Mouse (Mus musculus): ENCODE data around the gene Map3k5. TPM values are rescaled to one million over a fixed set of nuclear protein-coding genes. Genes with fewer than 3 reads are reported as not detected.

Map3k5 gene
- polyA plus RNA-seq, 1 experiment, result 12.1 TPM

GRCm38 (mm10) chr10:19990638-19991037, 56.4 kb downstream of the Map3k5 start:
- no peak overlapping the region for H3K27ac ChIP-seq (ENCODE audit: insufficient read depth, low read length)
- 86% methylated on average over 6 of the region's 6 CpGs for WGBS
- DNase-seq, result no peak
- H3K27me3 ChIP-seq (ENCODE audit: control insufficient read depth, insufficient read depth, low read length), result no peaks in the 10 kb centered on the region; the same call in 1 of the 2 replicates
- TF ChIP-seq POLR2A (IDR thresholded peaks at IDR 0.05; ENCODE audit: borderline replicate concordance, insufficient read depth, low read length) (no peak), CTCF (IDR thresholded peaks at IDR 0.05; ENCODE audit: borderline replicate concordance, insufficient read depth, low read depth, low read length) (no peak)
- peaks cover 15% of the 10 kb centered on the region for H3K4me1 ChIP-seq (ENCODE audit: control insufficient read depth, insufficient read depth, low read length)
- H3K4me3 ChIP-seq (replicated peaks; ENCODE audit: insufficient read depth, low read depth, low read length), result no peak overlapping the region

DNA sequence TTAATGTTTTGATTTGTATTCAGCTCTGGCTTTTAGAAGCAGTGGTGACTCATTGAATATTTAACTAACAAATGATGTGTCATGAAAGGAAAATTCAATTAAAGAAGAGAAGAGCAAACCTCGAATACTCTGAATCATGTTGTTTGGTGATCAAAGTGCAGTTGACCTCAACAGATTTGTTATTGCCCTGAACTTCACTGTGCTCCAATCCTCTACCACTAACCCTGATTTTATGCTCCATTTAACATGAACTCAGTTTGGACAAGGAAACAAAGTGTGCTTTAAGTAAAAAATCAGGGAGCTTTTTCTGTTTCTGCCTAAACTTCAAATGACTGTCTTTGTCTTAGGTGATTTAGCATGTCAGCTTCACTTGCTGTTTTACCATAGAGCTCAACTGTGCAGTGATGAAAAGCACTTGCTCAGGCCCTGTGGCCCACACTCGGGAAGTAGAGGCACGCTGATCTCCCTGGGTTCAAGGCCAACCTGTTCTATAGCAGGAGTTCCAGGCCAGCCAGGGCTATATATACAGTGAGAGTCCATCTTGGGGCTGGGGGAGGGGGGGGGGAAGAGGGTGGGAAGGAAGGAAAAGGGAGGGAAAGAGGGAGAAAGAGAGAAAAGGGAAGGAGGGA, 57.1 kb downstream of the Map3k5 start:
- H3K4me3 ChIP-seq (replicated peaks; ENCODE audit: insufficient read depth, low read depth, low read length), result no peak overlapping the region
- no peaks in the 10 kb centered on the region; the same call in 1 of the 2 replicates for H3K27me3 ChIP-seq (ENCODE audit: control insufficient read depth, insufficient read depth, low read length)
- TF ChIP-seq CTCF (IDR thresholded peaks at IDR 0.05; ENCODE audit: borderline replicate concordance, insufficient read depth, low read depth, low read length) (no peak), POLR2A (IDR thresholded peaks at IDR 0.05; ENCODE audit: borderline replicate concordance, insufficient read depth, low read length) (no peak)
- no peak overlapping the region for H3K27ac ChIP-seq (ENCODE audit: insufficient read depth, low read length)
- WGBS, result 76% methylated on average over 3 of the region's 3 CpGs
- DNase-seq, result no peak
- H3K4me1 ChIP-seq (ENCODE audit: control insufficient read depth, insufficient read depth, low read length), result peaks cover 15% of the 10 kb centered on the region

DNA sequence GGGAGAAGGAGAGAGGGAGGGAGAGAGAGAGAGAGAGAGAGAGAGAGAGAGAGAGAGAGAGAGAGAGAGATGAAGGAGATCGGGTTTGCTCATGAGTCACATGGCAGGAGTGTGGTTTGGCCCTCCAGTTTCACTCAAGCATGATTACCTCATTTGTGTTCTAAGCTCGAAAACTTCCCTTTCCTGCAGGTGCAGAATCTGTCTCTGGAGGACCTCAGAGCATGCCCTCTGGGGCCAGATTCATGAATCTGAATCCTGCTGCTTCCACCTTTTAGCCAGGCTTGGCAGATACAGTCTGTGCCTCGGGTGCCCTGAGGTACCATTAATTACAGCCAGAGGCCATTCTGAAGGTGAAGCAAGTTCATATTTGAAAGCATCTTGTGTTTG, 57.6 kb downstream of the Map3k5 start:
- TF ChIP-seq CTCF (IDR thresholded peaks at IDR 0.05; ENCODE audit: borderline replicate concordance, insufficient read depth, low read depth, low read length) (no peak), POLR2A (IDR thresholded peaks at IDR 0.05; ENCODE audit: borderline replicate concordance, insufficient read depth, low read length) (no peak)
- Histone ChIP-seq H3K27me3 (ENCODE audit: control insufficient read depth, insufficient read depth, low read length) (no peaks in the 10 kb centered on the region; the same call in 1 of the 2 replicates), H3K27ac (ENCODE audit: insufficient read depth, low read length) (no peak overlapping the region), H3K4me1 (ENCODE audit: control insufficient read depth, insufficient read depth, low read length) (peaks cover 15% of the 10 kb centered on the region), H3K4me3 (replicated peaks; ENCODE audit: insufficient read depth, low read depth, low read length) (no peak overlapping the region)
- no peak for DNase-seq
- WGBS, result 40% methylated on average over 3 of the region's 3 CpGs

DNA sequence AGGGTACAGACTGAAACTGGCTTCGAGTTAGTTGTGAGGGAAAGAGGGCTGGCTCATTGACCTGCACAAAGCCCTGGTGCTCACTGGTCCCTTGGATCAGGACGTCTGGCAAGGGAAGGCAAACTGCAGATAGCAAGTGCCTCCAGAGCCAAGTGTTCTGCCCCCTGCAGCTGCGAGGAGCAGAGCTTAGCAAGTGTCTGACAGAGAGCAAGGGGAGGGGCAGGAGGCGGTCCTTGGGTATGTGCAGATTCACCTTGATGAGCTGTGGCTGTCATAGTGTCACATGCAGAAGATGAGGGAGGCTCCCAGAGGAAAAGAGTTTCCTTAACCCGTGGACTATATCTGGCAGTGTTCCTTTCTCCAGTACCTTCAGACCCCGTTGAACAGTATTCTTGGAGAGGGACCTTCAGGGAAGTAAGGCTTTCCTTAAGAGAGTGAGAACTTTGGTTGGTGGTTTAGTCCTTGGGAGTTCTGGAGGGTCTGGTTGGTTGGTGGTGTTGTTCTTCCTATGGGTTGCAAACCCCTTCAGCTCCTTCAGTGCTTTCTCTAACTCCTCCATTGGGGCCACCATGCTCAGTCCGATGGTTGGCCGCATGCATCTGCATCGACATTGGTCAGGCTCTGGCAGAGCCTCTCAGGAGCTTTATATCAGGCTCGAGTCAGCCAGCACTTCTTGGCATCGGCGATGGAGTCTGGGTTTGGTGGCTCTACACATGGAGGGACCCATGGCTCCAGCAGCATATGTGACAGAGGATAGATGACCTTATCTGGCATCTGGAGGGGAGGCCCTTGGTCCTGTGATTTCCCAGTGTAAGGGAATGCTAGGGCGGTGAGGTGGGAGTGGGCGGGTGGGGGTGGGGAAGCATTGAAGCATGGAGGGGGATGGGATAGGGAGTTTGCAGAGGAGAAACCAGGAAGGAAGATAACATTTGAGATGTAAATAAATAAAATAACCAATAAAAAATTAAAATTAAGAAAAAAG, 60.5 kb downstream of the Map3k5 start:
- Histone ChIP-seq H3K4me3 (replicated peaks; ENCODE audit: insufficient read depth, low read depth, low read length) (no peak overlapping the region), H3K4me1 (ENCODE audit: control insufficient read depth, insufficient read depth, low read length) (peaks cover 12% of the 10 kb centered on the region), H3K27me3 (ENCODE audit: control insufficient read depth, insufficient read depth, low read length) (no peaks in the 10 kb centered on the region; the same call in 1 of the 2 replicates), H3K27ac (ENCODE audit: insufficient read depth, low read length) (no peak overlapping the region)
- TF ChIP-seq POLR2A (IDR thresholded peaks at IDR 0.05; ENCODE audit: borderline replicate concordance, insufficient read depth, low read length) (no peak), CTCF (IDR thresholded peaks at IDR 0.05; ENCODE audit: borderline replicate concordance, insufficient read depth, low read depth, low read length) (no peak)
- WGBS, result 59% methylated on average over 14 of the region's 14 CpGs
- DNase-seq, result peak; percentile 38 to 53

DNA sequence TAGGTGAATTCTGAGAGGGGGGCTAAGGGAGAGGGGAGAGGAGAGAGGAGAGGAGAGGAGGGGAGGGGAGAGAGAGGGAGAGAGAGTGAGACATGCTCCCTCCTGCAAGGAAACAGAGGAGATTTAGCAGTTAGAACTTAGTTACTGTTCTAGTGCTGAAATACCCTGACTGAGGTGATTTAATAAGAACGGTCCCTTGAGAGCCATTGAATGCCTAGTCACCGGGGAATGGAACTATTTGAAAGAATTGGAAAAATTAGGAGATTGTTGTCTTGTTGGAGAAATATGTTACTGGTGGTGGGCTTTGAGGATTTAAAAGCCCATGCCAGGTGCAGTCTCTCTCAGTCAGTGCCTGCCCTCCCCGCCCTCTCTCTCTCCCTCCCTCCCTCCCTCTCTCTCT, 61.9 kb downstream of the Map3k5 start:
- 97% methylated on average over 3 of the region's 3 CpGs for WGBS
- Histone ChIP-seq H3K4me1 (ENCODE audit: control insufficient read depth, insufficient read depth, low read length) (peaks cover 11% of the 10 kb centered on the region), H3K4me3 (replicated peaks; ENCODE audit: insufficient read depth, low read depth, low read length) (no peak overlapping the region), H3K27me3 (ENCODE audit: control insufficient read depth, insufficient read depth, low read length) (no peaks in the 10 kb centered on the region), H3K27ac (ENCODE audit: insufficient read depth, low read length) (no peak overlapping the region)
- no peak for DNase-seq
- no peak for TF ChIP-seq POLR2A (IDR thresholded peaks at IDR 0.05; ENCODE audit: borderline replicate concordance, insufficient read depth, low read length)
- TF ChIP-seq CTCF (IDR thresholded peaks at IDR 0.05; ENCODE audit: borderline replicate concordance, insufficient read depth, low read depth, low read length), result no peak

DNA sequence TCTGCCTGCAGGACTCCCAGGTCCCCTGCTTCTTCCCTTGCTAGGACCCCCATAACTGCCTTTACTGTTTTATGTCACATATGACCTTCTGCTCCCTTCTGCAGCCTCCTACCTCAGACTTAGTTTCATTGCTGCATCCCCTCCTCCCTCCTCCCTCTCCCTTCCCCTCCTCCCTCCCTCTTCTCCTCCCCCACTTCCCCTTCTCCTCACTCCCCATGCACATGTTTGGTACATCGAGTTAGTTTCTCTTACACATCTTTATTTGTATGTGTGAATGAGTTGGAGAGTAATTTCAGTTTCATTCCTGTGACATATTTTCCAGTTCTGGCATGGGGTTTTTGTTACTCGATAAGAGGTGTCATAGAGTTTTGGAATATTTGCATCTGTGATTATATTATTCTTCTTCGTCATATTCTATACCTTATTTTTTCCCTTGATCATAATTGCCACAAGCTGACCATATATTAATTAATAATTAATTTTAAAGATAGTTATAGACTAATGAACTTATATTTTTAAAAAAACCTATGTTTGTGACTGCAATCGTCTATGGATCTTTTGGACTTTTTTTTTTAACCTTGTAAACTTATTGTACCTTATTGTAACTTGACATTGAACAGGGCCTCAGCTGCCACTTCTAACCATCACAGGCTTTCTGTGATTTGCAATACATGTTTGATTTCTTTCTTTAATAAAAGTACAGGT, 65.6 kb downstream of the Map3k5 start:
- Histone ChIP-seq H3K27ac (ENCODE audit: insufficient read depth, low read length) (no peak overlapping the region), H3K4me1 (ENCODE audit: control insufficient read depth, insufficient read depth, low read length) (no peaks in the 10 kb centered on the region; the same call in 1 of the 2 replicates), H3K4me3 (replicated peaks; ENCODE audit: insufficient read depth, low read depth, low read length) (no peak overlapping the region), H3K27me3 (ENCODE audit: control insufficient read depth, insufficient read depth, low read length) (no peaks in the 10 kb centered on the region)
- no peak for DNase-seq
- 81% methylated on average over 4 of the region's 4 CpGs for WGBS
- no peak for TF ChIP-seq CTCF (IDR thresholded peaks at IDR 0.05; ENCODE audit: borderline replicate concordance, insufficient read depth, low read depth, low read length)
- TF ChIP-seq POLR2A (IDR thresholded peaks at IDR 0.05; ENCODE audit: borderline replicate concordance, insufficient read depth, low read length), result no peak

DNA sequence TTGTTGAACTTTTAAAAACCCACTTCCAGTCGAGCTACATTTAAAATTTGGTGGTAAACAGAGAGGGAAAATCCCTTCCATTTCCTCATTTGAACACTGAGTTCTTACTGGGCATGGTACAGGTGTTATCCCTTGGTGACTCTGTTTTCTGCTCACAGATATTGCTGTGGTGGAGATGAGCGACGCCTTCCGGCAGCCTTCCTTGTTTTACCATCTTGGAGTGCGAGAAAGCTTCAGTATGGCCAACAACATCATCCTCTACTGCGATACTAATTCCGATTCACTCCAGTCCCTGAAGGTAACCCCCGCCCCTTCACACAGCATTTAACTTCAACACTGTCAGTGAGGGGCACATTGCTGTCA, 66.1 kb downstream of the Map3k5 start:
- H3K27ac ChIP-seq (ENCODE audit: insufficient read depth, low read length), result no peak overlapping the region
- DNase-seq, result no peak
- H3K4me3 ChIP-seq (replicated peaks; ENCODE audit: insufficient read depth, low read depth, low read length), result no peak overlapping the region
- 89% methylated on average over 8 of the region's 8 CpGs for WGBS
- no peak for TF ChIP-seq CTCF (IDR thresholded peaks at IDR 0.05; ENCODE audit: borderline replicate concordance, insufficient read depth, low read depth, low read length)
- no peak for TF ChIP-seq POLR2A (IDR thresholded peaks at IDR 0.05; ENCODE audit: borderline replicate concordance, insufficient read depth, low read length)
- H3K27me3 ChIP-seq (ENCODE audit: control insufficient read depth, insufficient read depth, low read length), result no peaks in the 10 kb centered on the region
- H3K4me1 ChIP-seq (ENCODE audit: control insufficient read depth, insufficient read depth, low read length), result peaks cover under 1% of the 10 kb centered on the region; the same call in 1 of the 2 replicates

Data from cerebellum, adult 2 months (tissue).